Mouse (Mus musculus) adrenal gland, postnatal 4 days (tissue): ENCODE measurements around the gene Kdm7a. TPM values are rescaled to one million over a fixed set of nuclear protein-coding genes. Genes with fewer than 3 reads are reported as not detected.

Source experiments
- DNase-seq, 2 experiments: peaks; one replicate each; pipeline ENCODE4 v3.0.0; 2021 to 2022; ENCODE audit warnings: low spot score in 2 of 2, mixed read lengths in 2 of 2
- total RNA-seq, 2 experiments: library from RNA; stranded (reverse); gene quantifications; 2 replicates each; pipeline ENCODE4 v1.2.3; 2021

Kdm7a gene
- total RNA-seq, 2 experiments from 2014 or later, result 15.3 to 17.6 TPM

- DNase-seq, result no peak
Observed at GRCm38 (mm10) chr6:39106812-39107211, 99.8 kb downstream of the Kdm7a start.

- DNase-seq, result no peak
Observed at GRCm38 (mm10) chr6:39104631-39105030, 102.0 kb downstream of the Kdm7a start.

Other genes starting within 250 kb of the Kdm7a start
- gene Parp12, start 88.4 kb downstream of the Kdm7a start, total RNA-seq, result 10 to 100 TPM; 21.7 to 22.5 TPM
- 10 to 100 TPM; 44.4 to 58.7 TPM for gene Slc37a3, start 170.9 kb upstream of the Kdm7a start, total RNA-seq
- gene Rab19, start 174.4 kb upstream of the Kdm7a start, total RNA-seq, result 1 to 10 TPM; 2.4 TPM
- gene Mkrn1, start 213.7 kb upstream of the Kdm7a start, total RNA-seq, result 100 to 1,000 TPM in 1 of 2 experiments, 10 to 100 TPM in 1; 98.8 to 106 TPM